In the genomic region with DNA sequence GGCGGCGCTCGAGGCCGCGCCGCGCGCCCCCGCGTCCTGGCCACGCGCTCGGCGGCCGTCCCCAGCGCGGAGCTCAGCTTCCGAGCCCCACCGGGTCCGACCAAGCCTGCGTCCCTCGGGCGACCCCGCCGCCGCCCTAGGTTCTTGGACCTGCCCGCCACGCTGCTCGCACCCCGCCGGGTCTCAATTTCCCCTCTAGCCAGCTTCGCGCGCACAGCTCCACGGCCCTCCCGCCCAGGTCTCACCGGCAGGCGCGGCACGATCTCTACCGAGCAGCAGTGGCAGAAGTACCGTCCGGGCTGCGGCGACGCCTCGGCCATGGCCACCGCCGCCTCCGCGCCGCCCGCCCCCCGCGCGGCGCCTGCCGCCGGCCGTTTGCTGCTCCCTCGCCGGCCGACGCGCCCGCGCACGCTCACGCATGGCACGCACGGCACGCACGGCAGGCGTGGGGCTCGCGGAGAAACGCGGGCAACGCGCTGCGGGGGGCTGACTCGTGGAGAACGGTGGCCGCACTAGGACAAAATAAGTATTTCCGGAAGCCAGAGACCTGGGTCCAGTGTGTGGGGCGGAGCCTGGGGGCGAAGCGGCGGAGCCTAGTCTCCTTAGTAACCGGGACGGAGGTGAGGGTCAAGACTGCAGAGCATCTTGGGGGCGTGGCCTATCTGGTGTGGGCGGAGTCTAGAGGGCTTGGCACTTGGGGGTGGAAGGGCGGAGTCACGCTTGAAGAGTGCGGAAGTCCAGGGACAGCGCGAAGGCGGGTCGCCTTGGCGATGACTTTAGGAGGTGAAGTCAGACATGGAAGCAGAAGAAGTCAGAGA, we compare ENCODE assay signal across 8 mouse cellular contexts. TPM values are rescaled to one million over a fixed set of nuclear protein-coding genes. Genes with fewer than 3 reads are reported as not detected.
DNase-seq lines count a peak whose midpoint lies in the region; ATAC-seq and TF ChIP-seq lines count a peak whose summit lies in the region.

Gene Rnf126, minus strand, starts transcription at position 445 of the 818 bp plus-strand sequence.

- H3K4me1 ChIP-seq in bone marrow, adult 2 months (ENCODE audit: control insufficient read depth, insufficient read depth, low read length), result peaks cover 4% of the 10 kb centered on the region; the same call in 1 of the 2 replicates
- H3K4me1 ChIP-seq in embryonic facial prominence, embryonic 15.5 days, result peaks cover 40% of the 10 kb centered on the region
- peaks cover 15% of the 10 kb centered on the region for H3K4me1 ChIP-seq in limb, embryonic 14.5 days (ENCODE audit: control insufficient read depth, insufficient read depth, low read length)
- peaks cover 8% of the 10 kb centered on the region; the same call in 1 of the 2 replicates for H3K4me1 ChIP-seq in midbrain, postnatal 0 days (ENCODE audit: insufficient read depth, low read length)

- peak; percentile 100 for DNase-seq in 416B (ENCODE audit: low read depth)
- DNase-seq in heart, adult 8-10 months (ENCODE audit: low spot score), result peak; percentile 99
- peak; percentile 100 for DNase-seq in kidney, adult 9 months
- DNase-seq in limb, embryonic 14.5 days (ENCODE audit: low spot score), result peak; percentile 98
- DNase-seq in midbrain, postnatal 0 days (ENCODE audit: low spot score), result peak; percentile 98
- peak; percentile 100 for DNase-seq in spleen, postnatal 14 days (ENCODE audit: low spot score in 2 of 2)

- H3K27me3 ChIP-seq in embryonic facial prominence, embryonic 15.5 days, result no peaks in the 10 kb centered on the region
- H3K27me3 ChIP-seq in limb, embryonic 14.5 days (ENCODE audit: control insufficient read depth, insufficient read depth, low read length), result no peaks in the 10 kb centered on the region
- no peaks in the 10 kb centered on the region for H3K27me3 ChIP-seq in midbrain, postnatal 0 days (ENCODE audit: insufficient read depth, low read length)

- WGBS in bone marrow, adult 2 months, result 1% methylated on average over 99 of the region's 101 CpGs
- under 1% methylated on average over 101 of the region's 101 CpGs for WGBS in embryonic facial prominence, embryonic 15.5 days
- WGBS in limb, embryonic 14.5 days, result under 1% methylated on average over 59 of the region's 101 CpGs
- WGBS in midbrain, postnatal 0 days, result under 1% methylated on average over 90 of the region's 101 CpGs

- no peaks in the 10 kb centered on the region for H3K9me3 ChIP-seq in embryonic facial prominence, embryonic 15.5 days (replicated peaks)
- no peaks in the 10 kb centered on the region for H3K9me3 ChIP-seq in limb, embryonic 14.5 days (ENCODE audit: control insufficient read depth, low read length)
- H3K9me3 ChIP-seq in midbrain, postnatal 0 days (ENCODE audit: low read length), result no peaks in the 10 kb centered on the region

- H3K27ac ChIP-seq in bone marrow, adult 2 months (ENCODE audit: control insufficient read depth, insufficient read depth, low read depth, low read length, poor library complexity), result peak within 1 kb of the TSS; percentile 50
- H3K27ac ChIP-seq in embryonic facial prominence, embryonic 15.5 days (replicated peaks), result peak within 1 kb of the TSS; percentile 96
- H3K27ac ChIP-seq in limb, embryonic 14.5 days (replicated peaks; ENCODE audit: low read depth, low read length), result peak within 1 kb of the TSS; percentile 90
- H3K27ac ChIP-seq in midbrain, postnatal 0 days (ENCODE audit: low read depth, low read length), result peak within 1 kb of the TSS; percentile 94

- peak within 1 kb of the TSS; percentile 97 for H3K9ac ChIP-seq in embryonic facial prominence, embryonic 15.5 days
- peak within 1 kb of the TSS; percentile 95 for H3K9ac ChIP-seq in limb, embryonic 14.5 days (ENCODE audit: low read depth, low read length, severe bottlenecking)
- H3K9ac ChIP-seq in midbrain, postnatal 0 days (replicated peaks; ENCODE audit: low read length, poor library complexity, severe bottlenecking), result peak within 1 kb of the TSS; percentile 95

- TF ChIP-seq POLR2A in bone marrow, adult 2 months (IDR thresholded peaks at IDR 0.05; ENCODE audit: borderline replicate concordance, control insufficient read depth, low read depth, low read length), result peak; percentile 56; the same call in 1 of the 2 replicates
- TF ChIP-seq POLR2A in limb, embryonic 14.5 days (IDR thresholded peaks at IDR 0.05; ENCODE audit: borderline replicate concordance, extremely low read depth, insufficient read depth, insufficient read length), result 0 out of 2 replicates have a peak, but pooled peaks have one; percentile 39

- peak; percentile 91 for ATAC-seq in embryonic facial prominence, embryonic 15.5 days (ENCODE audit: insufficient number of reproducible peaks, low FRiP score, low TSS enrichment, low read depth)
- peak; percentile 91 for ATAC-seq in limb, embryonic 14.5 days (ENCODE audit: low FRiP score, low read depth)
- peak; percentile 89 for ATAC-seq in midbrain, postnatal 0 days (ENCODE audit: low FRiP score)

- TF ChIP-seq CTCF in bone marrow, adult 2 months (IDR thresholded peaks at IDR 0.05; ENCODE audit: control insufficient read depth, insufficient read depth, low read length), result no peak
- no peak for TF ChIP-seq CTCF in midbrain, postnatal 0 days (IDR thresholded peaks at IDR 0.05)

- peaks cover 12% of the 10 kb centered on the region for H3K36me3 ChIP-seq in embryonic facial prominence, embryonic 15.5 days
- H3K36me3 ChIP-seq in limb, embryonic 14.5 days (ENCODE audit: control insufficient read depth, insufficient read depth, low read length), result peaks cover 12% of the 10 kb centered on the region
- H3K36me3 ChIP-seq in midbrain, postnatal 0 days (ENCODE audit: insufficient read depth, low read length), result peaks cover 9% of the 10 kb centered on the region

- H3K4me3 ChIP-seq in bone marrow, adult 2 months (replicated peaks; ENCODE audit: control insufficient read depth, low read depth, low read length), result peak within 1 kb of the TSS; percentile 92
- peak within 1 kb of the TSS; percentile 88 for H3K4me3 ChIP-seq in embryonic facial prominence, embryonic 15.5 days (replicated peaks)
- H3K4me3 ChIP-seq in limb, embryonic 14.5 days (replicated peaks; ENCODE audit: low read length), result peak within 1 kb of the TSS; percentile 97
- H3K4me3 ChIP-seq in midbrain, postnatal 0 days (ENCODE audit: low read depth, low read length), result peak within 1 kb of the TSS; percentile 94

- H3K4me2 ChIP-seq in embryonic facial prominence, embryonic 15.5 days (replicated peaks), result peak within 1 kb of the TSS; percentile 83
- H3K4me2 ChIP-seq in limb, embryonic 14.5 days (replicated peaks; ENCODE audit: low read depth, low read length, severe bottlenecking), result peak within 1 kb of the TSS; percentile 67
- H3K4me2 ChIP-seq in midbrain, postnatal 0 days (ENCODE audit: low read depth, low read length, poor library complexity, severe bottlenecking), result peak within 1 kb of the TSS; percentile 87

RNA-seq across cellular contexts. Expression of gene Rnf126, which starts in this region (rescaled TPM):
- 26.5 and 42.8 TPM in 2 replicates for polyA plus RNA-seq in bone marrow, adult 2 months (2011; ENCODE audit: insufficient read depth, insufficient read length, low replicate concordance, missing spikeins)
- 110 and 127 TPM in 2 replicates for polyA plus RNA-seq in embryonic facial prominence, embryonic 15.5 days (2015; fragmentation: Nextera tagmentation; extraction: Ambion mirVana)
- 10 to 100 TPM; 20.2 to 23.2 (median 21.5) TPM for total RNA-seq in heart, adult 8-10 months (2022)
- 176 and 229 TPM in 2 replicates for polyA plus RNA-seq in limb, embryonic 14.5 days (2012; rRNA removed)
- polyA plus RNA-seq in limb, embryonic 14.5 days (2014; fragmentation: Nextera tagmentation; extraction: Ambion mirVana), result 100 and 103 TPM in 2 replicates
- 79.6 and 107 TPM in 2 replicates for total RNA-seq in midbrain, postnatal 0 days (2014; rRNA removed)
- polyA plus RNA-seq in midbrain, postnatal 0 days (2015; fragmentation: Nextera tagmentation; extraction: Ambion mirVana), result 121 and 134 TPM in 2 replicates

Comparison
In these comparisons a context has a peak if more than half of its experiments do, and no peak if none do; other contexts are left out.
1. Peak in every context shown above with its lines: DNase-seq, ATAC-seq, H3K4me3 ChIP-seq and H3K27ac ChIP-seq.